Mouse (Mus musculus): ENCODE measurements around the gene Trnau1ap.
"Not testable (repeated sequence)": the region's sequence is repeated elsewhere in the genome, so short reads cannot be mapped to it uniquely, and the experiment has no call there.

The Trnau1ap gene

GRCm38 (mm10) chr4:132344403-132345134 is 15.2 kb upstream of the Trnau1ap start:
- peak; percentile 19 for DNase-seq (ENCODE audit: low spot score)

GRCm38 (mm10) chr4:132341451-132341850 is 12.1 kb upstream of the Trnau1ap start:
- DNase-seq (ENCODE audit: low spot score) = no peak

- DNase-seq (ENCODE audit: low spot score) = no peak
Observed at GRCm38 (mm10) chr4:132338943-132339342, 9.6 kb upstream of the Trnau1ap start.

- DNase-seq (ENCODE audit: low spot score) = no peak
Observed at GRCm38 (mm10) chr4:132332880-132333279, 3.5 kb upstream of the Trnau1ap start.

- no peak for DNase-seq (ENCODE audit: low spot score)
Observed at GRCm38 (mm10) chr4:132331960-132332359, 2.6 kb upstream of the Trnau1ap start.

- DNase-seq (ENCODE audit: low spot score) = no peak
Observed at GRCm38 (mm10) chr4:132329835-132330354, 557 bp upstream of the Trnau1ap start.

- DNase-seq (ENCODE audit: low spot score) = no peak
Observed at GRCm38 (mm10) chr4:132328391-132328982, 851 bp downstream of the Trnau1ap start.

GRCm38 (mm10) chr4:132326481-132326880 is 2.9 kb downstream of the Trnau1ap start:
- DNase-seq (ENCODE audit: low spot score) = no peak

- no peak for DNase-seq (ENCODE audit: low spot score)
Observed at GRCm38 (mm10) chr4:132315711-132316110, 13.6 kb downstream of the Trnau1ap start.

- no peak for DNase-seq (ENCODE audit: low spot score)
Observed at GRCm38 (mm10) chr4:132312627-132313026, 16.7 kb downstream of the Trnau1ap start.

GRCm38 (mm10) chr4:132311801-132312200 is 17.5 kb downstream of the Trnau1ap start:
- DNase-seq (ENCODE audit: low spot score) = no peak

GRCm38 (mm10) chr4:132311209-132311608 is 18.1 kb downstream of the Trnau1ap start:
- DNase-seq (ENCODE audit: low spot score) = no peak

- peak; percentile 72 for DNase-seq (ENCODE audit: low spot score)
Observed at GRCm38 (mm10) chr4:132309849-132310472, 19.4 kb downstream of the Trnau1ap start.

GRCm38 (mm10) chr4:132309140-132309848 is 20.0 kb downstream of the Trnau1ap start:
- peak; percentile 43 for DNase-seq (ENCODE audit: low spot score)

GRCm38 (mm10) chr4:132308437-132309139 is 20.8 kb downstream of the Trnau1ap start:
- peak; percentile 89 for DNase-seq (ENCODE audit: low spot score)

- DNase-seq (ENCODE audit: low spot score) = no peak
Observed at GRCm38 (mm10) chr4:132306004-132306403, 23.3 kb downstream of the Trnau1ap start.

- no peak for DNase-seq (ENCODE audit: low spot score)
Observed at GRCm38 (mm10) chr4:132305276-132305675, 24.1 kb downstream of the Trnau1ap start.

- not testable (repeated sequence) for DNase-seq (ENCODE audit: low spot score)
Observed at GRCm38 (mm10) chr4:132303484-132303883, 25.9 kb downstream of the Trnau1ap start.

- peak; percentile 71 for DNase-seq (ENCODE audit: low spot score)
Observed at GRCm38 (mm10) chr4:132302939-132303479, 26.3 kb downstream of the Trnau1ap start, which contains the start of gene Rab42. Gene Rab42, minus strand, starts transcription at chr4:132303385.

GRCm38 (mm10) chr4:132301965-132302938 is 27.1 kb downstream of the Trnau1ap start:
- DNase-seq (ENCODE audit: low spot score) = peak; percentile 4
